Mouse (Mus musculus) kidney, adult 9 months (tissue): Measurements from ENCODE around the gene Dlg1.

Experiments
- DNase-seq: peaks from one replicate; pipeline ENCODE4 v3.0.0; 2022

Gene Dlg1

DNA sequence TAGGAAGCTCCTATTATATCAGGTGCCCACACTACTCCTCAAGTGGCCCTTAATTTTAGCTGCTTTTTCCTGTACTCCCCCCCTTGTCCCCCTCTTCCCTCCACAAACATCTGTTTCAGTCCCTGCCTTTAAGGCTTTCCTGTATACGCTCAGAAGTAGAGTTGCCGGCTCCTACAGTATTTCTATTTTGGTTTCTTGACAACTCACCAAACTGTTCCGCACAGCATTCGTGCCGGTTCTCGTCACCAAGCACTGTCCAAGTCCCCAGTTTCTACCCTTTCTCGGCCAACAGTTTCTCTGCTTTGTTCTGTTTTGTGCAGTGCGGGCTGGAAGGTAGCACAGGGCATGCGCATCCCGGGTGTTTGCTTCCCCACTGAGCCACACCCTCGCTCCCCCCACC is 245.7 kb downstream of the Dlg1 start:
- DNase-seq, result no peak

DNA sequence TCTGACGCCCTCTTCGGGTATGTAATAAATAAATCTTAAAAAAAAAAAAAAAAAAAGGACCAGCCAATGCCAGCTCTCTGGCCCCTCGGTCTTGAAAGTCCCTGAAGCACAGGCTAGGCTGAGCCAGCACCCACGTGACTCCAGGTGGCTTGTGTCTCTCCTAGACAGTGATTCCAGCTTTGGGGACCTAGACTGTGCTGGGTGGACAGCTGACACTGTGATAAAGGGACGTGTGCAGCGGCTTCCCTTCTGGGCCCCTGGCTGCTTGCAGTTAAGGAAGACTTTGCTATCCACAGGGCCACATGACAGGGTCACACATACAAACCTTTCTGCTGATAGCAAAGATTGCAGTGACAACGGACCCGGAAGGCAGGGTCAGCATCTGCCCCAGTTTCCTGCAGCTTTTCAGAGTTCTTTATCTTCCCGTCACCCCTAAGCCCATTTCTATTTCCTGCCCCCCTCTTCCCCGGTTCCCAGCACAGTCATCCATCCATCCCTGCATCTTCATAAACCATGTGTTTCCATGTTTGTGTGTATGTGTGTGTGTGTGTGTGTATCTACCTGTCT is 247.1 kb downstream of the Dlg1 start:
- DNase-seq, result peak; percentile 20

DNA sequence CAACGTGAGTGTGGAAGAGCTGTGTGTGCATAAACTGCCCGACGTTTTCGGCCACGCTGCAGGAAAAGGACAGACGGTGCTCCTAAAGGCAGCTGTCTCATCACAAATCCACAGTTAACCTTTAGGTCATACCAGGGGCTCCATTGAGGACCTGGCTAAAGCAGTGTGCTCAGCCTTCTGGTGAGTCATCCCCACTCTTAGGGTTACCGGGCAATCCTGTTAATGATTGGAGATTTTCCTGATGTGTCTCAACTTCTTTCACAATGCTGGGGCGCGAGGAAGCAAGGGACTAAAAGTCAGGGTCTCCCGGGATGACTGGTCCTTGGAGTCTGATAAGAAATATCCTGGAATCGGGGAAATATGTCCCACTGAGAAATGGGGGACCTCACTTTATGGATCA is 254.5 kb downstream of the Dlg1 start:
- peak; percentile 52 for DNase-seq

DNA sequence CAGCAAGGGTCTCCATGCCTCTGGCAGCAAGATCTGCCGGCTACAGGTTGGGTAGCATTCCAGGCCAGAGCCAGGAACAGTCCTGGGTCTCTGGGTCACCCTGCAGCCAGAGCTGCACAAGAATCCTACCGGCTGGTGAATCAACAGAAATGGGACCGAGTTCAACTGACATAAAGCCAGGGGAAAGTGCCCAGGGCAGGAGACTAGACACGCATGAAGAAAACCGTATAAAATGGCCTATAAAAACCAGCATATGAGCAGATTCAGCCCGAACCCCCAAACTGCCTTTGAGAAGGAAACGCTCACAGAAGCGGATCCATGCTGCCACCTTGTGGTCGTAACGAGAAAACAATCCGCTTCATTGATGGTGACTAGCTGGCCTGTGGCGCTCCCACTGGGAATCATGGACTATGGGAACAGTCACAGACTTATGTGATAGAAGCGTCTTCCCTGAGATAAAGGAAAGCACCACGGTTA is 255.0 kb downstream of the Dlg1 start:
- peak; percentile 81 for DNase-seq

GRCm38 (mm10) chr16:31924368-31924767 is 261.1 kb downstream of the Dlg1 start:
- DNase-seq, result no peak
